Mouse (Mus musculus): ENCODE measurements around the gene Dcbld2. TPM values are rescaled to one million over a fixed set of nuclear protein-coding genes. Genes with fewer than 3 reads are reported as not detected.
A peak's percentile ranks its signal among the peaks of the same experiment; 100 is the strongest.

Gene Dcbld2
- polyA plus RNA-seq, 2 experiments, result 0.84 to 2.6 TPM

DNA sequence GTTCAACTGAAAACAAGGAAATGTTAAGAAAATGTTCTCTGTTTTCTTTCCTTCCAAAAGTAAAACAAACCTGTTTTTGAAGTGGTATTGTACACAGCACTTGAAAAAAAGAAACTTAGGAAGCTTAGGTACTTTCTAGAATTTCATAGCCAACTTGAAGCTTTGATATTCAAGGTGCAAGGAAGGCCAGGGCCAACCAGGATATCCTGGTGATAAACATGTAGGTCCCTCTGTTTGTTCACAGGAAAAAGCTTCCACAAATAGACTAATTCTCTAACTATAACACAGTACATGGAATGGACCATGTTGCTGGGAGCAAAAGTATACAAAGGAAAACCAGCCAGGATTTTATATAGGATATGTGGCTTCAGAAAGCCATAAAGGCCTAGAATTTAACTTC, 88.5 kb downstream of the Dcbld2 start:
- Histone ChIP-seq H3K27ac (peak overlapping the region; percentile 95), H3K27me3 (ENCODE audit: control insufficient read depth, insufficient read depth, low read length) (no peaks in the 10 kb centered on the region), H3K4me3 (ENCODE audit: insufficient read depth in 1 of 2, low read depth in 2 of 2, low read length in 2 of 2) (no peak overlapping the region), H3K4me1 (replicated peaks; ENCODE audit: control insufficient read depth in 2 of 2, insufficient read depth in 2 of 2, low read length in 1 of 2) (peaks cover 45 to 48% of the 10 kb centered on the region in 2 experiments), H3K9ac (replicated peaks) (peak overlapping the region; percentile 41), H3K36me3 (replicated peaks; ENCODE audit: control insufficient read depth, insufficient read depth, low read depth) (peaks cover 17% of the 10 kb centered on the region), H3K9me3 (ENCODE audit: control insufficient read depth, low read length) (no peaks in the 10 kb centered on the region), H3K4me2 (ENCODE audit: low read depth) (peak overlapping the region; percentile 56)
- ATAC-seq (ENCODE audit: insufficient read depth) (no peak), DNase-seq (ENCODE audit: low read depth in 3 of 3, low spot score in 3 of 3) (no peak)
- no peak for TF ChIP-seq CTCF (IDR thresholded peaks at IDR 0.05; ENCODE audit: low read depth)
- TF ChIP-seq EP300 (IDR thresholded peaks at IDR 0.05; ENCODE audit: low read depth), result no peak

DNA sequence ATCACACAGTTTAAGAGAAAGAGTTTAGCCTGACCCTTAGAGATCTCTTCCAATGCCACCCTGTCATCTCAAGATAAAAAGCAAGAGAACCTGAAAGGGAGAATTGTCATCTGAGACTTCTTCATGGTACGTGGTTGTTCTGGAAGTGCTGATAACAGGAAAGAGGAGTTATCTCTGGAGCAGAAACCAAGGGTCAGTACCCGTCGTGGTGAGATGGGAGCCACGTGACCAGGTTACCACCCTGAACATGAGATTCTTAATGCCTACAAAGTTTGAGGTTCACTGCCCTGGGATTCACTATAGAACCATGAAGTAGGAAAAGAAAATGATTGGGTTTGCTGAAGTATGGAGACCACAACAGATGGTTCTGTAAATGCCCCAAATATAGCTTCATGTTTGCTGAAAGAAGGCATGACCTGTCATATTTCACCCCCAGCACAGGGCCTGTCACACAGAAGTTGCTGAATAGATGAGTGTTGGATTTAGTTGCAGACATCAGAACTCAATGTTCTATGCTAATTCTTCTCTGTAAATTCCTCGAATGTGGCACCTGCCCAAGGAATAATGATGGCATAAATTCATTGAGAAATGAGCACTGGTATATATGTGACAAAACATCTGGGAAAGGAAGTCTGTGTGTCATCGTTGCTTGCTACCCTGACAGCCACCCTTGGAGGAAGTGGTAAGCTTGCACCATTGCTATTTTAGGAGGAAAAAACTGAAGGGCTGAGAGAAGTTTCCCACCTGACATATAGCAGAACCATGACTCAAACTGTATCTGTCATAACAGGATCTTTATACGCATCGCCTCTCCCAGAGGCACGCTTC, 89.9 kb downstream of the Dcbld2 start:
- Histone ChIP-seq H3K27me3 (ENCODE audit: control insufficient read depth, insufficient read depth, low read length) (no peaks in the 10 kb centered on the region), H3K4me2 (ENCODE audit: low read depth) (peak overlapping the region; percentile 56), H3K4me3 (ENCODE audit: insufficient read depth in 1 of 2, low read depth in 2 of 2, low read length in 2 of 2) (no peak overlapping the region), H3K4me1 (replicated peaks; ENCODE audit: control insufficient read depth in 2 of 2, insufficient read depth in 2 of 2, low read length in 1 of 2) (peaks cover 48 to 61% of the 10 kb centered on the region in 2 experiments), H3K9me3 (ENCODE audit: control insufficient read depth, low read length) (no peaks in the 10 kb centered on the region), H3K9ac (replicated peaks) (peak overlapping the region; percentile 48), H3K36me3 (replicated peaks; ENCODE audit: control insufficient read depth, insufficient read depth, low read depth) (peaks cover 7% of the 10 kb centered on the region), H3K27ac (peak overlapping the region; percentile 95)
- TF ChIP-seq EP300 (IDR thresholded peaks at IDR 0.05; ENCODE audit: low read depth), result peak; percentile 99
- TF ChIP-seq CTCF (IDR thresholded peaks at IDR 0.05; ENCODE audit: low read depth), result no peak
- 13% methylated on average over 9 of the region's 9 CpGs for WGBS (ENCODE audit: insufficient replicate concordance)
- DNase-seq (ENCODE audit: low read depth in 3 of 3, low spot score in 3 of 3) (peak; percentile 91 to 94 (median 92)), ATAC-seq (ENCODE audit: insufficient read depth) (peak; percentile 95)

DNA sequence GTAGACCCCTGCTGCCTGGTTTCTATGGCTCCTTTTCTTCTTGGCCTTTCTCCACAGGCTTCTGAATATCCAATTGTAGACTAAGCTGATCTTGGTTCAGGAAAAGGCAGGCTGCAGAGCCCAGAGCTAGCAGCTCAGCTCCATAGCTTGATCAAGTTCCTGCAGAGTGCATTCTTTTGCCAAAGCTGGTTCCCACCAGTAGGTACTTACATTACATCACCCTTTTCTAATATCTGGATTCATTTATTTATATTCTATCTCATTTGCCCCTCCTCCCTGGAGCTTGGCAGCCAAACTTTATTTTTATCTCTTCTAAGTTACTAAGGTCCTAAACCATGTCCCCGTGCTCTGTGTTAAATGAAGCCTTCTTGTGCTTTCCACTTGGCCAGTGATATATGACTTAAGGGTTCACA, 90.9 kb downstream of the Dcbld2 start:
- 17% methylated on average over 1 of the region's 1 CpGs for WGBS (ENCODE audit: insufficient replicate concordance)
- peak overlapping the region; percentile 5; the same call in 1 of the 2 replicates for H3K4me2 ChIP-seq (ENCODE audit: low read depth)
- H3K9me3 ChIP-seq (ENCODE audit: control insufficient read depth, low read length), result no peaks in the 10 kb centered on the region
- no peak for ATAC-seq (ENCODE audit: insufficient read depth)
- no peaks in the 10 kb centered on the region for H3K27me3 ChIP-seq (ENCODE audit: control insufficient read depth, insufficient read depth, low read length)
- DNase-seq (ENCODE audit: low read depth in 3 of 3, low spot score in 3 of 3), result no peak
- peaks cover 4% of the 10 kb centered on the region for H3K36me3 ChIP-seq (replicated peaks; ENCODE audit: control insufficient read depth, insufficient read depth, low read depth)
- peak overlapping the region; percentile 48 for H3K9ac ChIP-seq (replicated peaks)
- TF ChIP-seq EP300 (IDR thresholded peaks at IDR 0.05; ENCODE audit: low read depth), result no peak
- H3K4me1 ChIP-seq (replicated peaks; ENCODE audit: control insufficient read depth in 2 of 2, insufficient read depth in 2 of 2, low read length in 1 of 2), result peaks cover 51 to 63% of the 10 kb centered on the region in 2 experiments
- H3K4me3 ChIP-seq (ENCODE audit: insufficient read depth in 1 of 2, low read depth in 2 of 2, low read length in 2 of 2), result no peak overlapping the region
- peak overlapping the region; percentile 95 for H3K27ac ChIP-seq

DNA sequence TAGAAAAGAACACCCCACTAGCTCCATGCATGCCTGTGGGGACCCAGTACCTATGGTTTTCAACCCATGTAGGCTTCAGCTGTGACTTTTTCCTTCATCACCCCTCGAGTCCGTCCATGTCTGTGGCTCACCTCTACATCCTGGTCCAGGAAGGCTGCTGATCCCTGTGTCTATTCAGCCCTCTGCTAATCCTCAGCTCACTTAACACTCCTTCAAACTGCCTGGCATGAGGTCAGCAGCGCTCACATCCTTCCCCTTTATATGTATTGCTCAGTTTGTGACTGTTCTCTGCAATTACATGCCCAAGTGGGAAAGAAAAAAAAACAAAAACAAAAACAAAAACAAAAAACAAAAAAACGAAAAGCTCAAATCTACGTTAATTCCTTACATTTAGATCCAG, 91.4 kb downstream of the Dcbld2 start:
- WGBS (ENCODE audit: insufficient replicate concordance), result 62% methylated on average over 5 of the region's 5 CpGs
- no peaks in the 10 kb centered on the region for H3K27me3 ChIP-seq (ENCODE audit: control insufficient read depth, insufficient read depth, low read length)
- H3K9ac ChIP-seq (replicated peaks), result no peak overlapping the region
- H3K9me3 ChIP-seq (ENCODE audit: control insufficient read depth, low read length), result no peaks in the 10 kb centered on the region
- ATAC-seq (ENCODE audit: insufficient read depth), result no peak
- no peak overlapping the region for H3K4me3 ChIP-seq (ENCODE audit: insufficient read depth in 1 of 2, low read depth in 2 of 2, low read length in 2 of 2)
- H3K4me2 ChIP-seq (ENCODE audit: low read depth), result no peak overlapping the region
- TF ChIP-seq CTCF (IDR thresholded peaks at IDR 0.05; ENCODE audit: low read depth) (no peak), EP300 (IDR thresholded peaks at IDR 0.05; ENCODE audit: low read depth) (no peak)
- peaks cover 51 to 63% of the 10 kb centered on the region in 2 experiments for H3K4me1 ChIP-seq (replicated peaks; ENCODE audit: control insufficient read depth in 2 of 2, insufficient read depth in 2 of 2, low read length in 1 of 2)
- no peak for DNase-seq (ENCODE audit: low read depth in 3 of 3, low spot score in 3 of 3)
- H3K36me3 ChIP-seq (replicated peaks; ENCODE audit: control insufficient read depth, insufficient read depth, low read depth), result peaks cover 4% of the 10 kb centered on the region
- peak overlapping the region; percentile 95 for H3K27ac ChIP-seq

DNA sequence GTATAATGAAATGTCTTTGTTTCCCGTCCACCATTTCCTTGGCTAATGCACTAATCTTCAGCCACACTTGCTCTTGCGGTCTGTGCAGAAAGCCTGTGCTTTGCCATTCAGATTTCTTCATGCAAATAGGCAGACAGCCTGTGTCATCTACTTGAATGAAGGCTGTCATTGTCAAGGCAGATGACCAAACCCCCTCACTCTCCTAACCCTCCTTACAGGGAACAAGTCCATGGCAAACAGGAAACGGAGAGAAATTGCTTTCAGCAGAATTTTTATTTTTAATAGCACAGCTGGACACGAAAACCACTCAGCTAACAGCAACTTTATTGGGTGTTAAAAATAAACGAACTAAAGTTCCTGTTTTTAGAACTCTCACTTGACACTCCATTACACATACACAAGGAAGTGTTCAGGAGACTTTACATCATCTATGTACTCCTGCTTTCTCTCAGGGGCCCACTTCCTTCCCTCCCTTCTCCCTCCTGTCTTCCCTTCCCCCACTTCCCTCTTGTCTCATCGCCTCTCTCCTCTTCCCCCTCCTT, 93.6 kb downstream of the Dcbld2 start:
- Histone ChIP-seq H3K4me3 (ENCODE audit: insufficient read depth in 1 of 2, low read depth in 2 of 2, low read length in 2 of 2) (no peak overlapping the region), H3K9ac (replicated peaks) (no peak overlapping the region; the same call in none of the 2 replicates), H3K27me3 (ENCODE audit: control insufficient read depth, insufficient read depth, low read length) (no peaks in the 10 kb centered on the region), H3K36me3 (replicated peaks; ENCODE audit: control insufficient read depth, insufficient read depth, low read depth) (peaks cover 11% of the 10 kb centered on the region), H3K27ac (peak overlapping the region; percentile 45), H3K4me2 (ENCODE audit: low read depth) (no peak overlapping the region; the same call in none of the 2 replicates), H3K4me1 (replicated peaks; ENCODE audit: control insufficient read depth in 2 of 2, insufficient read depth in 2 of 2, low read length in 1 of 2) (peaks cover 42 to 55% of the 10 kb centered on the region in 2 experiments), H3K9me3 (ENCODE audit: control insufficient read depth, low read length) (no peaks in the 10 kb centered on the region)
- DNase-seq (ENCODE audit: low read depth in 3 of 3, low spot score in 3 of 3) (no peak), ATAC-seq (ENCODE audit: insufficient read depth) (no peak)
- TF ChIP-seq CTCF (IDR thresholded peaks at IDR 0.05; ENCODE audit: low read depth) (no peak), EP300 (IDR thresholded peaks at IDR 0.05; ENCODE audit: low read depth) (no peak; the same call in 1 of the 2 replicates)
- WGBS (ENCODE audit: insufficient replicate concordance), result 8% methylated on average over 6 of the region's 6 CpGs

Measured in liver, embryonic 14.5 days (tissue).